Mouse (Mus musculus) cerebellum, postnatal 14 days (tissue): ENCODE data around the gene Galnt10.

Source experiments
- DNase-seq, 2 experiments: peaks; one replicate each; pipeline ENCODE4 v3.0.0; 2021; ENCODE audit warnings: mixed read lengths in 2 of 2

Gene Galnt10

GRCm38 (mm10) chr11:57660814-57661213 is 15.6 kb downstream of the Galnt10 start:
- DNase-seq = no peak

- no peak for DNase-seq
These were observed 16.4 kb downstream of the Galnt10 start for GRCm38 (mm10) chr11:57661492-57662229.

- peak; percentile 83 to 86 for DNase-seq
These were observed 17.0 kb downstream of the Galnt10 start for GRCm38 (mm10) chr11:57662231-57662630.

- DNase-seq = no peak
These were observed 18.0 kb downstream of the Galnt10 start for GRCm38 (mm10) chr11:57663271-57663670.

GRCm38 (mm10) chr11:57664741-57665140 is 19.5 kb downstream of the Galnt10 start:
- DNase-seq = no peak

- DNase-seq = no peak
These were observed 23.0 kb downstream of the Galnt10 start for GRCm38 (mm10) chr11:57668271-57668670.

- DNase-seq = no peak
These were observed 24.3 kb downstream of the Galnt10 start for GRCm38 (mm10) chr11:57669522-57669921.

- DNase-seq = no peak
These were observed 26.0 kb downstream of the Galnt10 start for GRCm38 (mm10) chr11:57671120-57671697.

- no peak for DNase-seq
These were observed 26.6 kb downstream of the Galnt10 start for GRCm38 (mm10) chr11:57671797-57672196.

- peak; percentile 60 to 61 for DNase-seq
These were observed 27.8 kb downstream of the Galnt10 start for GRCm38 (mm10) chr11:57672995-57673394.

- DNase-seq = no peak
These were observed 28.9 kb downstream of the Galnt10 start for GRCm38 (mm10) chr11:57673977-57674687.

GRCm38 (mm10) chr11:57677261-57677660 is 32.0 kb downstream of the Galnt10 start:
- no peak for DNase-seq

GRCm38 (mm10) chr11:57682589-57682988 is 37.3 kb downstream of the Galnt10 start:
- DNase-seq = no peak

GRCm38 (mm10) chr11:57683125-57683524 is 37.9 kb downstream of the Galnt10 start:
- no peak for DNase-seq

GRCm38 (mm10) chr11:57683931-57684330 is 38.7 kb downstream of the Galnt10 start:
- DNase-seq = no peak

- DNase-seq = no peak
These were observed 39.6 kb downstream of the Galnt10 start for GRCm38 (mm10) chr11:57684891-57685290.

- DNase-seq = no peak
These were observed 40.6 kb downstream of the Galnt10 start for GRCm38 (mm10) chr11:57685689-57686454.

- no peak for DNase-seq
These were observed 41.6 kb downstream of the Galnt10 start for GRCm38 (mm10) chr11:57686797-57687196.

GRCm38 (mm10) chr11:57687258-57687657 is 42.0 kb downstream of the Galnt10 start:
- DNase-seq = no peak

- no peak for DNase-seq
These were observed 43.1 kb downstream of the Galnt10 start for GRCm38 (mm10) chr11:57688179-57688929.

- DNase-seq = no peak
These were observed 44.6 kb downstream of the Galnt10 start for GRCm38 (mm10) chr11:57689811-57690210.

GRCm38 (mm10) chr11:57690836-57691235 is 45.6 kb downstream of the Galnt10 start:
- DNase-seq = no peak
